Mouse (Mus musculus) testis, postnatal 10 days (tissue): ENCODE measurements at regions not wholly inside any gene's neighbourhood (a gene's known extent, or its start where the extent isn't known, plus 50 kb on each side); places are given as distances from the start of the nearest gene placed in this dataset.
"Not testable (repeated sequence)": the region's sequence is repeated elsewhere in the genome, so short reads cannot be mapped to it uniquely, and the experiment has no call there.

ENCODE experiments used
- DNase-seq: peaks from one replicate; pipeline ENCODE4 v3.0.0; 2021; ENCODE audit warnings: low spot score

DNA sequence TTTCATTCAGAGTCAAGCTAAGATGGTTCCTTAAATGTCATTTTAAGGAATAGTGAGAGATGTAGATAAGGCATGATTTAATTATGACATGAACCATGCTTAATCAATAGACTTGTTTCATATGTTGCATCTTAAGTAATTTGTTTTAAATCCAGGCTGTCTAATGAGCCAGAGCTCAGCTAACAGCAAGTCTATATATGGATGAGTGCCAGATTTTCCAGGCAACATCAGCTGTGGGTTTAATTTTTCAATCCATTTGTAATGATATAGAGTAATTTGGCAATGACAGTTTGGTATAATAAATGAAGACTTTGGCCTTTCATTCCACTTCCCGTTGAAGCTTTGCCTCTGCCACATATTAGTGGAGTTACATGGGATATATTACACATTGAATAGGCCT, 677.3 kb upstream of the Sorcs1 start:
- DNase-seq: no peak

DNA sequence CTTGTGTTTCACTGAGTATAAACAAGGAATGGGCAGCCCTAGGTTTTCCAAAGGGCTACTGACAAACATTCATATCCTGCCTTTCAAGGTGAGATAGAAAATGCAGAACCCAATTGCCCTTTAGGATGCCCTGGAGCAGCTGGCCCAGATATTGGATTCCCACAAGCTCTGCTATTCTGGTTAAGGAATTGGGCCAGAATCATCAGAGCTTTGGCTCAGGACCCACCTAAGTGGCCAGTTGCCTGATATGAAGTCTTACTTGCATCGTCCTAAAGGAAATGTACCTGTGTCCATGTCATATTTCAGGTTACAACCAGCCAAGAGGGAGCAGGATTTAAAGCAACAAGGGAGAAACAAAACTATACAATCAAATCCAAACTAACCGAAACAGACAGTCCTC, 662.0 kb upstream of the Sorcs1 start:
- no peak for DNase-seq

DNA sequence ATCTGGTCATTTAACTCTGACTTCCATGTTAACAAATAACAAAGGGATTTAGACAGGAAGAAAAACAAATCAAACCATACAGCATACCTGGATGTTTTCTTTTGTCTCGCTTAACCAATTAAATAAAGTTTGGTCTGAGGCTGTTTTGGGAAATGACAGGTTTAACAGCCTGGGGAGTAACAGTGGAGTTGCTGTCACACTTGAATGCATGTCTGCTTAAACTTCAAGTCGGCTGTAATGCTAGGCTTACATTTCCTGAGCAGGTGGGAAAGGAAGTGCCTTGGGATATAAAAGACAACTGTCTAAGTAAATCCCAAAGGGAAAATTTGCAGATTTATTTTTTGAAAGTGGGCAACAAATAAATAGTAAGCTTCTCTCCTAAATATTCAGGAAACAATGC, 651.6 kb upstream of the Sorcs1 start:
- DNase-seq: no peak

DNA sequence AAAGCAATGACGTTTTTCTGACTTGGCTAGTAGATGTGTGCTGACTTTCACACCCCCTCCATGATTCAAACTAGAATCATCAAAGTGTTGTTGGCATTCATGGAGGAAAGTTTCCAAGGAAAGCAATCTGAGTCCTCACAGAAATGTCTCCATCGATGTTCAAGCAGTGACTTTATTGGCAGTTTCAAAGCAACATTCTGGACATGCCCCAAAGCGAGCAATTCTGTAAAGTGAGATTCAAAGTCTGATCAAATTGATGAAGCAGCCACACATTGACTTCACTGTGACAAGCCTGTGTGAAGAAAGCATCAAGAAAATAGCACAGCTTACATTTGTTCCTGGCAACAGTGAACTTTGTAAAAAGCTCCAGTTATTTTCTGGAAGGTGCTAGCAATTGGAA, 625.3 kb upstream of the Sorcs1 start:
- DNase-seq: no peak

DNA sequence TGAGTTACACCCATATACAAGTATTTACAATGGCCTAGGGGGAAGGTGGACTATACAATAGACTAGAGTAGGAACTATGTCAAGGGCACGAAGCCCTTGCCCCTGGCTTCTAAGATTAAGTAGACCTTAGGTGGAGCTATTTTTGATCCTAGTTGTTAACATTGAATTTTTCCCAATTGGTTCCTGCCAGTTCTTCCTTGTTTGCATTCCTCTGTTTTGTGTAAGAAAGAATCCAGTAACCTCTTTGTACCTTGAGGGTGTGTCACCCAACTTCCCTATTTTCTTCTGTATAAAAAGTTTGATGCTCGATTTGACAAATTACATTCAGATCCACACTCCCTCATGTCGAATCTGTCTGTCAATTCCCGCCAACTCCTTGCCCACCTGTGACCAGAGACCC, 618.2 kb upstream of the Sorcs1 start:
- not testable (repeated sequence) for DNase-seq

DNA sequence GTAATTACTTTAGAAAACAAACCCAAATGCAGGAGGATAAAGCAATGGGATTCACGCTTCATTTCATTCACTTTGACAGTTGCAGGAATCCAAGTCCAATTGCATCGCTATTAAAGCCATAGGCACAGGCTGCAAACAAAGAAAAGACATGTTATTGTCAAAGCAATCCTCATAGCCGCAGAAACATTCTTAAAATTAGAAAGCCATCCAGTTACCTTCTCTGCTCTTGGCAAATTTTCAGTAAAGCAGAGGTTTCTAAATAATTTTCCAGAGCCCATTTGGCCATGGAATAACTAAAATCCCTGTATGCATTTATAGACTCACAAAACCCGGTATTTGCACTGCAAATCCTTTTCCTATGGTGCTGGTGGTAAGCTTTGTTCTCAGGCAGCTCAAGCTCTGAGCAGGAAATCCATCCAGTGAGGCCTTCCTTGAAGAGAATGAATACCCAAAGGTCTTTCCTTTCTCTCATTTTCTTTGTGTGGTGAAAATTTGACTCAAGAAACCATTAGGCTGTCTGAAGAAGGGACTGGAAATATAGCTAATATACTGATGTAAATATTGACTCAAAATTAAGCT, 590.6 kb upstream of the Sorcs1 start:
- no peak for DNase-seq

DNA sequence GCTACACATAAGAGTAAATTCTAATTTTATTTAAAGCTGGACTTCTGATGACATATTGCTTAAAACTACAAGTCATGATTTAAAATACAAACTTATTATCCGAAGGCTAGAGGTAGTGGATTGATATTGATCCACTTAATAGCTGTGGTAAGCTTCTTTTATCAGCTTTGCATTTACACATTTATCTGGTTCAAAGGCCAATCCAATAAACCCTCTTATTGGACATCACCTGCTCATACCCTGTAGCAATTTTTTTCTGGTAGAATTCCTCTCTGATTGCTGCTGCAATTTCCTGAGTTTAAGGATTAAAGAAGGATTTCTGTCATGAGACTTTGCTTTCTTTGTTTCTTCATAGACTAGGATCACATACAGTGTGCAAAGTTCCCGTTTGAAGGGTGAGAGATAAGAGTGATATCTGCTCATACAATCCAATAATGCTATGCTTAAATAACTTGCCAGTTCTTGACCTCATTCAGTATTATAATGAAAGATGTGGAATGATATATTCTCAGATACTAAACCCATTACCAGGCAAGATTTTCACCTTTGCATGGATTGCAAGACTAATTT, 561.9 kb upstream of the Sorcs1 start:
- no peak for DNase-seq

DNA sequence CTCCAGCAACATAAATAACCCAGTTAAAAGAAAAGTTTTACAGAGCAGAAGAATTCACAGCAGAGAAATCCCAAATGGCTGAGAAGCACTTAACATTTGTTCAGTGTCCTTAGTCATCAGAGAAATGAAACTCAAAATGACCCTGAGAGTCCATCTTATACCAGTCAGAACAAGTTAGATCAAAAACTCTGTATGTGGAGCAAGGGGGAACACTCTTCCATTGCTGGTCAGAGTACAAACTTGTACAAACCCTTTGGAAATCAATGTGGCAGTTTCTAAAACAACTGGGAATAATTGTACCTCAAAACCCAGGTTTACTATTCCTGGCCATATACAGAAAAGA, 559.7 kb upstream of the Sorcs1 start:
- DNase-seq: no peak

DNA sequence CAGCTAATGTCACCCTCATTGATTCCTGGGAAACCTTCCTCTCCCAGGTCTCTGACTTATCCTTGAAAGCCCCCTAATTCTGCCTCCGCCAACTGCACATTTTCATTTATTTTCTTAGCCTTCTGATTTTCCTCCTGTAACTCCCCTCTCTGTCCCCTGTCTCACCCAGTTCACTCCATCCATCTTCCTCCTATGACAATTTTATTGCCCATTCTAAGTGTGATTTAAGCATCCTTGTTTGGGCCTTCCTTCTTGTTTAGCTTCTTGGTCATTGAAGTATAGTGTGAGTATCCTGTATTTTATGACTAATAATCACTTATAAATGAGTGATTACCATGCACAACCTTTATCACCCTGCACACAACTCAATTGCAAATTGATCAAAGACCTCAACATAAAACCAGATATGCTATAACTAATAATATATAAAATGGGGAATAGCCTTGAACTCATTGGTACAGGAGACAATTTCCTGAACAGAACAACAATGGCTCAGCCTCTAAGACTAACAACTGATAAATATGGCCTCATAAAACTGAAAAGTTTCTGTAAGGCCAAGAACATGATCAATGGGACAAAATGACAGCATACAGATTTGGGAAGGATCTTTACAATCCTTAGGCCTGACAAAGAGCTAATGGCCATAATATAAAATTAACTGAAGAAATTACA, 559.2 kb upstream of the Sorcs1 start:
- no peak for DNase-seq

DNA sequence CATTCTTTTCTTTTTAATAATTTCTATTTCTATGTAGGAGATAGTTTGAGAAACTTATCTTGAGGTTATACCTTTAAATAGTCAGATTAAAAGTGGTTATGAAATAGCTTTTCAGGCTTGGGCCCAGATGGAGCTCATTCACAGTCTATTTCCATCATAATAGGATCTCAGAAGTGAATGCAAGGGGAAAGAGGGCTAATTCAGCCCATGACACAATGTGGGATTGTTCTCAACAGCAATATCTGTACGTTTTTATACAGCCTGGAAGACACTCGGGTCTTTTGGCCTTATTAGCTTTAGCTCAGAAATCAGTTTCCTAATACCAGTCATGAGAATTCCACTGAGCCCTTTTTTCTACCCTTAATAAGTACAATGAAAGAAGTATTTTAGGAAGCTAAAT, 554.1 kb upstream of the Sorcs1 start:
- DNase-seq: no peak

DNA sequence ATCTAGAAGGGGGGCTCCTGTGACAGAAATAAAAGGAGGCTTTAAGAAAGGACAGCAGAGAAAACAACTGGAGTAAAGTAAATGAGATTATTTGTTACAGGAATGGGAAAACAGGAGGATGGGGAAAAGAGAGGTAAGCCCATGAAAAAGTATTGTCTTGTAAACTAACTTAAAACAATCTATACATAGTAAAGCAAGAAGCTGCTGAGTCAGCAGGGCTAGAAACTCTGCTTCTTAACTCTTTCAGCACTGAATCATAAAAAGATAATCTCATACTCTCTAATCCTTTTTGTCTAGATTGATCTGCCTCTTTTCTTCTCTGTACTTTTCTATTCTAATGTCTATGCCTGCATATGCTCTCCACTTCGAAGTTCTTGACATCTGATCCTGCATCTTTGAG, 548.5 kb upstream of the Sorcs1 start:
- no peak for DNase-seq

DNA sequence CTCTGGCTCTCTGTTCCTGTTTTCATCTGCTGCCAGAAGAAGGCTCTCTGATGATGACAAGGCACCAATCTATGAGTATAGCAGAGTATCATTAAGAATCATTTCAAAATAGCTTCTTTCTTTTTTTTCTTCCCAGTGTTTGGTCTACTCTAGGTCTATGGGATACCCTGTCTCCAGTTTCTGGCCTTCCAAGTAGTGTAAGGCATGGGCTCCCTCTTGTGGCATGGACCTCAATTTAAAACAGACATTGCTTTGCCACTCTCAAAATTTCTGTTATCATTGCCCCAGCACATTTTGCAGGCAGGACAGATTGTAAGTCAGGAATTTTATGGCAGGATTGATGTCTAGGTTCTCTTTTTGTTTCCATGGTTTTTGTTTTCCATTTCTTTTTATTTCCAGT, 522.9 kb upstream of the Sorcs1 start:
- peak; percentile 46 for DNase-seq
